Mouse (Mus musculus): ENCODE data around the gene Tldc1. TPM values are rescaled to one million over a fixed set of nuclear protein-coding genes. Genes with fewer than 3 reads are reported as not detected.

Tldc1 gene
- 6.1 and 6.7 TPM in 2 replicates for polyA plus RNA-seq (2016; fragmentation: Nextera tagmentation; extraction: Ambion mirVana)

DNA sequence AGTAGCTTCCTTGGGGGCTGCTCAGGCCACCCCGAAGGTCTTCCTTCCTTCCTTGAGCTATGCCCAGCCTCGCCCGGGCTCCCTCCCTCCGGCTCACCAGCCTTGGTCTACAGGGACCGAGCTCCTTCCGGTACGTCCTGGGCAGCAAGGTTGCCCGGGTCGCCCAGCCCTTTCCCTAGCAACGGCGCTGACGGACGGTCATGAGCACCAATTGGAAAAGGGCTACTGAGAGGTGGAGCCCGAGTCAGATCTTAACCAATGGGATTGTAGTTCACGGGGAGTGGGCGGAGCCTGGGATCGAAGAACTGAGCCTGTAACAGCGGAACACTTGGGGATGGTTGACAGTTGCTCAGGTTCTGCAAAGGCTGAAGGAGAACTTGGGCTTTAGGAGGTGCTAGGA is at the start of gene Tldc1:
TSS of gene Tldc1 (minus strand) at position 154 of the 400 bp plus-strand sequence.
- Histone ChIP-seq H3K27ac (peak within 1 kb of the TSS; percentile 71), H3K4me1 (peaks cover 25% of the 10 kb centered on the region), H3K27me3 (replicated peaks) (no peaks in the 10 kb centered on the region; the same call in 1 of the 2 replicates), H3K4me2 (peak within 1 kb of the TSS; percentile 94), H3K9me3 (replicated peaks) (no peaks in the 10 kb centered on the region), H3K4me3 (peak within 1 kb of the TSS; percentile 70), H3K36me3 (no peaks in the 10 kb centered on the region), H3K9ac (peak within 1 kb of the TSS; percentile 81)
- ATAC-seq = peak; percentile 98
- under 1% methylated on average over 18 of the region's 18 CpGs for WGBS (ENCODE audit: insufficient replicate concordance)

DNA sequence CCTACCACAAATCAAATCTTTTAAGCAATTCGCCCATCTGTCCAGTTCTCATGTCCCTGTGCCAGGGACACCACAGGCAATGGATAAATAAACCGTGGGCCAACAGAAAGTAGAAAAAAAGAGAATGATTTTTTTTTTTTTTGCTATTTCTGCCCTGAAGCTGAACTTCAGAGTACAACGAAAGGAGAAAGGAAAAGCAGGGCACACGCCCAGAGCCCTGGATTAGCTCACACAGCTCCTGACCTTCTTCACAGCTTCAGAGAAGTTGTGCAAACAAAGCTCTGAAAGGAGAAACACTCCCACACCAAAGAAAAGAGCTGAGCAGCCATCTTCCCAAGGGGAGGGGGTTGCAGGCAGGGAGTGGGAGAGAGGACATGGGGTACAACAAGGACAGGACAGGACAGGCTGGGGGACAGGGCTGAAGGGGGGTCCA is 49.5 kb upstream of the Tldc1 start:
- Histone ChIP-seq H3K36me3 (peaks cover under 1% of the 10 kb centered on the region; the same call in 1 of the 2 replicates), H3K4me3 (no peak overlapping the region), H3K4me1 (peaks cover 83% of the 10 kb centered on the region), H3K9ac (peak overlapping the region; percentile 15; the same call in 1 of the 2 replicates), H3K9me3 (replicated peaks) (no peaks in the 10 kb centered on the region), H3K27me3 (replicated peaks) (no peaks in the 10 kb centered on the region), H3K4me2 (peak overlapping the region; percentile 41; the same call in 1 of the 2 replicates), H3K27ac (peak overlapping the region; percentile 66)
- 33% methylated on average over 4 of the region's 4 CpGs for WGBS (ENCODE audit: insufficient replicate concordance)
- no peak for ATAC-seq

DNA sequence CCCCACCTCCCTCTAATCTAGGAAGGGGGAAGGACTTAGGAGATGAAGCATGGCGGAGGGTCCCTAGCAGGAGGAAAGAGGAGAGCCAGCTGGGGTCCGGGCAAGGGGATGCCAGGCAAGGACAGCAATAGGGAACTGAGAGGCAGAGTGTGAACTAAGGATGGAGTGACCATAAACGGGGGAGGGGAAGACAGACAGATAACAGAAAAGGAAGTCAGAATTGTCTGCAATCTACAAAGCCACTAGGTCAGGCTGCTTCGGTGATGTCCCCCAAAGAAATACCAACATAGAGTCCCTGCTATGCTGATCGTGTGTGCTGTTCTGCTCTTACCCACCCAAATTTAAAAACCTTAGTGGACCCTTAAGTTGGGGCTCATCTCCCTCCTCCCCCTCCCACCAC is 48.8 kb upstream of the Tldc1 start:
- Histone ChIP-seq H3K9ac (no peak overlapping the region; the same call in 1 of the 2 replicates), H3K4me3 (no peak overlapping the region), H3K4me2 (peak overlapping the region; percentile 41), H3K4me1 (peaks cover 75% of the 10 kb centered on the region), H3K36me3 (peaks cover 8% of the 10 kb centered on the region; the same call in 1 of the 2 replicates), H3K9me3 (replicated peaks) (no peaks in the 10 kb centered on the region), H3K27me3 (replicated peaks) (no peaks in the 10 kb centered on the region), H3K27ac (peak overlapping the region; percentile 66)
- no peak for ATAC-seq
- WGBS (ENCODE audit: insufficient replicate concordance) = 13% methylated on average over 5 of the region's 5 CpGs

DNA sequence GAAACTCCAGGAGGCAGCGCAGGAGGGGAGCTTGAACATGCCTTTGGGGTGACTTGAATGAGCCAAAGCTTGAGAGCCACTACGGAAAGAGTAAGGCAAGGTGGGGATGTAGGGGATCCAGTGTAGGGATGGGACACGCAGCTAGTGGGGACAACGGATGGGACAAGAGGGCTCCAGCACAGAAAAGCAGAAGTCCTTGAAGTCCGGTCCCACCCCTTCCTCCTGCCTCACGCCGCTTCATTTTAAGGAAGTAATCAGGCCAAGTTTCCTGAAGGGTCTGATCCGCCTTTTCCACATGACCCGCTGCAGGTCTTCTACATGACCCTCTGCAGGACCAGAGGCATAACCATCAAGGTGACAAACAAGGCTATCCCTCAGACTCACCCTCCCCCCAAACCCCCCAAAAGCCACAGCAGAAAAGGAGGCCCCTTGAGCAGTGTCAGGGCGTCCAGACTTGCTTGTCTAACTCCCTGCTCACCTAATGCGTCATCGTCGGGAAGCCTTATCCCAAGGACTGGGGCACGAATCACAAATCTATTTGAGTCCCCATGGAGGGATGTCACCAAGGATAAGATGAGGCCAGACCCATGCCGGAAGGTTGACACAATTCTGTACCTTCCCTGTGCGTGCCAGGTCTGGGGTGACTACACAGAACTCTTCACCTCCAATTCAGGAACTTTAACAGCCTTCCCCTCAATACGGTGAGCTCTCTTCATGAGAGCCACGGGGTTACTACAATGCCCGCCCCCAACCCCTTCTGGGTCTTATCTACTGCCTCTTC is 47.9 kb upstream of the Tldc1 start:
- no peak; the same call in 1 of the 2 replicates for ATAC-seq
- peaks cover 67% of the 10 kb centered on the region for H3K4me1 ChIP-seq
- H3K4me2 ChIP-seq = peak overlapping the region; percentile 41; the same call in 1 of the 2 replicates
- H3K27ac ChIP-seq = peak overlapping the region; percentile 18; the same call in 1 of the 2 replicates
- no peaks in the 10 kb centered on the region for H3K27me3 ChIP-seq (replicated peaks)
- 24% methylated on average over 19 of the region's 19 CpGs for WGBS (ENCODE audit: insufficient replicate concordance)
- no peak overlapping the region for H3K9ac ChIP-seq
- no peak overlapping the region for H3K4me3 ChIP-seq
- H3K36me3 ChIP-seq = peaks cover 15% of the 10 kb centered on the region
- no peaks in the 10 kb centered on the region for H3K9me3 ChIP-seq (replicated peaks)

DNA sequence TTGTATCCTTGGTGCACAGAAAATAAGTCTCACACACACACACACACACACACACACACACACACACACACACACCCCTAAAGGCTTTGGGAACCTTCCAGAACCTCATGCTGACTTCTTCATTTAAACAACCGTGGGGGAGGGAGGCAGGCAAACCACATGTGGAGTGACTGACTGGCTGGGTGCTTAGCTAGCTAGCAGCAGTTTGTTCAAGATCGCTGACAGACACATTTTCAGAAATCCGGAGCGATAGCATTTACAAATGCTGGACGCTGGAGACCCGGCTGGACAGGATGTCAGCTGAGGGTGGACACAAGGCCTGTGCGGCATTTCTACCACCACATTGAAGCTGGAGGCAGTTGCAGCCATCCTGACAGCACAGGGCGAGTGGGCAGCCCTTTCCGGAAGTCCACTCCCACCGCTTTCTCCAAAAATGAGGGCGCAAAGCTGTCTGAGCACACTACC is 46.6 kb upstream of the Tldc1 start:
- no peak overlapping the region for H3K4me2 ChIP-seq
- 62% methylated on average over 11 of the region's 11 CpGs for WGBS (ENCODE audit: insufficient replicate concordance)
- H3K9ac ChIP-seq = no peak overlapping the region
- no peaks in the 10 kb centered on the region for H3K9me3 ChIP-seq (replicated peaks)
- peaks cover 54% of the 10 kb centered on the region for H3K4me1 ChIP-seq
- no peak for ATAC-seq
- H3K4me3 ChIP-seq = no peak overlapping the region
- H3K27ac ChIP-seq = peak overlapping the region; percentile 55
- no peaks in the 10 kb centered on the region for H3K27me3 ChIP-seq (replicated peaks)
- peaks cover 26% of the 10 kb centered on the region for H3K36me3 ChIP-seq

DNA sequence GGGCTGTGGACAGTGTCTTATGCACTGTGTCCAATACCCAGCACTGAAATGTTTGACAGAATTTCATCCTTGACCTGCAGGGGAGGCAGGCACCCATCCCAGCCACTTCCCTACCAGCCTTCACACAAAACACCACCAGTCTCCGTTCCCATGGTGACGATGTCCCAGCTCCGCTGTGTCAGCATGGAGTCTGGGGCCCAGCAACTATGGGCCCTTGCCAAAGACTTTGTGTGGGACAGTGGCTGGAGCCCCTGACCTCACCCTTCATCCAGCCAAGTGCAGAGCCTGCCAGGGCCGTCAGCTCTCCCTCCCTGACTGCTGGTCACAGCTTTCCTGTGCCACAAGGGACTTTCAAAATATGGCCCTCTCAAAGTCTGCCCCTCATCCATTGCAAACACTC is 45.9 kb upstream of the Tldc1 start:
- 79% methylated on average over 4 of the region's 4 CpGs for WGBS (ENCODE audit: insufficient replicate concordance)
- H3K4me3 ChIP-seq = no peak overlapping the region
- ATAC-seq = no peak
- no peaks in the 10 kb centered on the region for H3K27me3 ChIP-seq (replicated peaks)
- peaks cover 47% of the 10 kb centered on the region for H3K4me1 ChIP-seq
- H3K4me2 ChIP-seq = no peak overlapping the region
- H3K9me3 ChIP-seq (replicated peaks) = no peaks in the 10 kb centered on the region
- H3K36me3 ChIP-seq = peaks cover 28% of the 10 kb centered on the region
- H3K9ac ChIP-seq = no peak overlapping the region
- no peak overlapping the region for H3K27ac ChIP-seq

DNA sequence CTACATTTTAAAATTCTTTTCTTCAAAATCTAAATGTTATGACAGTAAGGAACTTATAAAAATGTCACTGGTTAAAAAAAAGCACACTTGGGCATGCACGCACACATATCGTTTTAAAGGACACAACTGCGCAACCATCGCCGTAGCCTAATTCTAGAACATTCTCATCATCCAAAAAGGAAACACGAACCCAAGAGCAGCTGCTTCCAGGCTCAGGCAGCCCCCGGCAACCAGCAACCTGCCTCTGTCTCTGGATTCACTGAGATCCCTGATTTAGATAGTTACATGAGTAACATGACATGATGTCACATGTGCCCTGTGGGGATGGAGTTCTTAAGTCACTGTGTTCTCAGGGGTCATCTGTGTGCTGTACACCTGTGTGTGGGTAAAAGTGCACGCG is 45.1 kb upstream of the Tldc1 start:
- no peak overlapping the region for H3K9ac ChIP-seq
- H3K9me3 ChIP-seq (replicated peaks) = no peaks in the 10 kb centered on the region
- ATAC-seq = no peak
- H3K36me3 ChIP-seq = peaks cover 32% of the 10 kb centered on the region
- H3K4me3 ChIP-seq = no peak overlapping the region
- WGBS (ENCODE audit: insufficient replicate concordance) = 88% methylated on average over 9 of the region's 9 CpGs
- no peaks in the 10 kb centered on the region for H3K27me3 ChIP-seq (replicated peaks)
- H3K27ac ChIP-seq = no peak overlapping the region
- H3K4me2 ChIP-seq = no peak overlapping the region
- peaks cover 45% of the 10 kb centered on the region for H3K4me1 ChIP-seq

DNA sequence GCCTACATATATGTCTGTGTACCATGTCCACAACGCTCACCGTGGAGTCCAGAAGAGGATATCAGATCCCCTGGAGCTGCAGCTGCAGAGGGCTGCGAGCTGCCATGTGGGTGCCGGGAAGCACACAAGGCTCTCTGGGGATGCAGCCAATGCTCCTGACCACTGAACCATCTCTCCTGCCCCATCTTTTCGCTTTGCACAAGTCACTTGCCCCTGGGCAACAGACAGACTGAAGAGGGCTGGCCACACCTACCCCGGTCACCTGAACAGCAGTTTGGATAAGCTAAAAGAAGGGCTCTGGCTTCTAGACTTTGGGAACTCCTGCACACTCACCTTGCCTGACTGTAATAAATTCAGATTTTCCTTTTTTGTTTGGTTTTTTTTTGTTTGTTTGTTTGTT is 43.5 kb upstream of the Tldc1 start:
- Histone ChIP-seq H3K4me1 (peaks cover 44% of the 10 kb centered on the region), H3K36me3 (peaks cover 32% of the 10 kb centered on the region), H3K4me3 (no peak overlapping the region), H3K27ac (no peak overlapping the region), H3K27me3 (replicated peaks) (no peaks in the 10 kb centered on the region), H3K9ac (no peak overlapping the region), H3K9me3 (replicated peaks) (no peaks in the 10 kb centered on the region), H3K4me2 (no peak overlapping the region)
- 79% methylated on average over 6 of the region's 6 CpGs for WGBS (ENCODE audit: insufficient replicate concordance)
- no peak for ATAC-seq

DNA sequence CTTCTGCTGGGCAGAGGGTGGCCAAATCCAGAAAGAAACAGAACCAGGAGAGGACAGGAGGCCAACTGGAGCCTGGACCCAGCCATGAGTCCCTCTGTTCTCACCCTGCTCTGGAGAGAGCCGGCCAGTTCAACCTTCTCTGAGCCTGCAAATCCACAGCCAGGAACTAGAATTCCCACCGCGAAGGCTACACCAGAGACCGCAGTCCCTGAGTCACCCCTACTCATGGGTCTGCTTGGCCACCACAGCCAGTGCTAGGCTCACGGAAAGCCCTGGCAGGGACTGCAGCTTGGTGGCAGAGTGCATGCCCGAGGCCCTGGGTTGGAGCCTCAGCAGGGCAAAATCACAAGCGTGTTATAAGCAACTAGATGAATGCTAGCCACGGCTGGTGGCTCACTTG is 41.8 kb upstream of the Tldc1 start:
- WGBS (ENCODE audit: insufficient replicate concordance) = 74% methylated on average over 8 of the region's 8 CpGs

DNA sequence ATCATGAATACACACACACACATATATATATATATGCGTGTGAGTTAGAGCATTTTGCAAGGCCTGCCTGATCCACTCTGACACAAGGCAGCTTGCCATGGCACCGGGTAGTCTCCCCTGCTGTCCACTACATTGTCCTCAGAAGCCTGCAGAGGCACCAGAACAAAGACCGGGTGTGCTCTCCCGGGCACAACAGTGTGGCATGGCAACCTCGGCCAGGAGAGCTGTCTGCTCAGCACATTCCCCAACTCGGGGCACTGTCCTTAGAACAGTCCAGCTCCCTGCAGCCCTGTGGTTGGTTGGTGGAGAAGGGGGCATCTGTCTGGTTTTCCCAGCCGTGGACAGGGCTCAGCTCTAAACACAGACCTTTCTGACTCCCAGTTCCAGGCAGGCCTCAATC is 41.1 kb upstream of the Tldc1 start:
- peaks cover 50% of the 10 kb centered on the region for H3K36me3 ChIP-seq
- 63% methylated on average over 7 of the region's 7 CpGs for WGBS (ENCODE audit: insufficient replicate concordance)
- no peak overlapping the region for H3K9ac ChIP-seq
- no peaks in the 10 kb centered on the region for H3K9me3 ChIP-seq (replicated peaks)
- no peaks in the 10 kb centered on the region for H3K27me3 ChIP-seq (replicated peaks)
- no peak for ATAC-seq
- H3K4me3 ChIP-seq = no peak overlapping the region
- H3K4me1 ChIP-seq = peaks cover 29% of the 10 kb centered on the region
- no peak overlapping the region for H3K27ac ChIP-seq
- H3K4me2 ChIP-seq = no peak overlapping the region

More for the DNA sequence above, 41.8 kb upstream of the Tldc1 start:
- Histone ChIP-seq H3K36me3 (peaks cover 45% of the 10 kb centered on the region), H3K4me2 (no peak overlapping the region), H3K4me3 (no peak overlapping the region), H3K27ac (no peak overlapping the region), H3K9me3 (replicated peaks) (no peaks in the 10 kb centered on the region), H3K27me3 (replicated peaks) (no peaks in the 10 kb centered on the region), H3K9ac (no peak overlapping the region), H3K4me1 (peaks cover 28% of the 10 kb centered on the region)
- no peak for ATAC-seq

DNA sequence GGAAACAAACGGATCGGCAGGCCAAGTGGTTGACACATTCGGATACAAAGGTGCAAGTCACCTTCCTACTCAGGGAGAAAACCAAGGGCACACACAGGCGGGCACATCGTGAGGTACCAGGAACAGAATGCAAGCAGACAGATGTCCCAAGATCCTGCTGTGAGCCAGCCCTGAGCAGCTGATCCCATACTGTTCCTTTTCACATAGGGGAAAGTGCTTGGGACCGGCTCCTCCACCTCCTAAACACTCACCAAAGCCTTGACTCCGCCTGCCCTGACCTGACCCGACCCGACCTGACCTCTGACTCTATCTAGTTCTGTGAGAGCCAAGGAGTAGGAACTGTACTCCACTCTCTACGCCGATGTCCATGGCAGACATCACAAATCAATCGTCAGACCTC is 39.2 kb upstream of the Tldc1 start:
- no peak overlapping the region for H3K9ac ChIP-seq
- H3K4me2 ChIP-seq = no peak overlapping the region
- WGBS (ENCODE audit: insufficient replicate concordance) = 58% methylated on average over 12 of the region's 12 CpGs
- no peak overlapping the region for H3K27ac ChIP-seq
- no peaks in the 10 kb centered on the region for H3K27me3 ChIP-seq (replicated peaks)
- peaks cover 48% of the 10 kb centered on the region for H3K4me1 ChIP-seq
- ATAC-seq = no peak
- no peak overlapping the region for H3K4me3 ChIP-seq
- H3K9me3 ChIP-seq (replicated peaks) = no peaks in the 10 kb centered on the region
- peaks cover 46% of the 10 kb centered on the region for H3K36me3 ChIP-seq

DNA sequence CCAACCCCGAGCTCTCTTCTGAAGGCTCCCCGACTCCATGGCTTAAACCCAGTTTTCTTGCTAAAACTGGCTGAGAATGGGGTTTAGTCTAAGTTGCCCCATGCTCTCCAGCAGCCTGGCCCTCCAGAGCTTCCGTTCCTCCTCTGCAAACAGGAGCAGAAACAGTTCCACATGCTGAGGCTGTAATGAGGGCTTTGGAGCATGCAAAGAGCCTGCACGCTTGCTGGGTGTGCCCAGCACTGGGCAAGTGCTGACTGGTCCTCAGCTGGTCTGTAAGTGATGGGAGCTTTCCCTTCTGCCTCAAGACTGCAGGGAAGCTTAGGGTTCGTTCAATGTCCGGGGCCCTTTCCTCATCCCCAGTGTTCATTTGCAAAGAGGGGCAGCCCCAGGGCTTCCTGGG is 38.0 kb upstream of the Tldc1 start:
- Histone ChIP-seq H3K4me2 (no peak overlapping the region), H3K27ac (no peak overlapping the region), H3K9ac (no peak overlapping the region), H3K9me3 (replicated peaks) (no peaks in the 10 kb centered on the region), H3K27me3 (replicated peaks) (no peaks in the 10 kb centered on the region), H3K4me1 (peaks cover 60% of the 10 kb centered on the region), H3K36me3 (peaks cover 36% of the 10 kb centered on the region), H3K4me3 (no peak overlapping the region)
- ATAC-seq = no peak
- WGBS (ENCODE audit: insufficient replicate concordance) = 68% methylated on average over 6 of the region's 6 CpGs
